Mouse (Mus musculus) liver, postnatal 0 days (tissue): Measurements from ENCODE around the gene Faiml. TPM values are rescaled to one million over a fixed set of nuclear protein-coding genes. Genes with fewer than 3 reads are reported as not detected.
A peak's percentile ranks its signal among the peaks of the same experiment; 100 is the strongest.

ENCODE experiments used
- ATAC-seq: fragments of 200-750 bp; cut with Nextera tagmentation; 2 replicates; pipeline ENCODE4 v1.8.0; 2017; ENCODE audit warnings: mild to moderate bottlenecking, moderate library complexity
- DNase-seq: peaks from one replicate; pipeline ENCODE4 v3.0.0-alpha.2; 2016
- H3K27ac ChIP-seq: fragments of 300-500 bp; sonication (generic); 2 replicates; pipeline ENCODE4 v1.5.1; 2014; ENCODE audit warnings: antibody characterized with exemption, moderate library complexity, mild to moderate bottlenecking, low read depth
- H3K27me3 ChIP-seq: fragments of 300-500 bp; sonication (generic); 2 replicates; pipeline ENCODE4 v1.6.1; 2014; ENCODE audit warnings: low read length, control low read depth, mixed read lengths; ENCODE audit not compliant: insufficient read depth
- H3K36me3 ChIP-seq: fragments of 300-500 bp; sonication (generic); replicated peaks from 2 replicates; pipeline ENCODE4 v1.6.1; 2014; ENCODE audit warnings: mild to moderate bottlenecking, control low read depth, low read length, moderate library complexity, mixed read lengths; ENCODE audit not compliant: insufficient read depth
- H3K4me1 ChIP-seq: fragments of 300-500 bp; sonication (generic); 2 replicates; pipeline ENCODE4 v1.6.1; 2014; ENCODE audit warnings: antibody characterized with exemption, mild to moderate bottlenecking, control low read depth; ENCODE audit not compliant: insufficient read depth
- H3K4me2 ChIP-seq: fragments of 300-500 bp; sonication (generic); 2 replicates; pipeline ENCODE4 v1.6.1; 2014; ENCODE audit warnings: low read depth, mild to moderate bottlenecking, low read length, moderate library complexity, mixed read lengths
- H3K4me3 ChIP-seq: fragments of 300-500 bp; sonication (generic); 2 replicates; pipeline ENCODE4 v1.5.1; 2014; ENCODE audit warnings: low read depth, low read length
- H3K9ac ChIP-seq: fragments of 300-500 bp; sonication (generic); replicated peaks from 2 replicates; pipeline ENCODE4 v1.6.1; 2014; ENCODE audit warnings: mild to moderate bottlenecking, moderate library complexity
- H3K9me3 ChIP-seq: fragments of 300-500 bp; sonication (generic); 2 replicates; pipeline ENCODE4 v1.6.1; 2016; ENCODE audit warnings: mild to moderate bottlenecking, control low read depth, low read length, mixed read lengths
- CTCF ChIP-seq: sonication (generic); IDR thresholded peaks from 2 replicates; pipeline ENCODE4 v1.5.1; 2016; ENCODE audit warnings: antibody characterized with exemption, low read depth
- EP300 ChIP-seq: IDR thresholded peaks from 2 replicates; pipeline ENCODE4 v1.6.1; 2016; ENCODE audit warnings: antibody characterized with exemption, low read depth, mild to moderate bottlenecking
- whole genome bisulfite sequencing: fragments of 180-500 bp; shearing (Covaris S2); extraction: QIAGEN DNeasy Blood & Tissue Kit; methylation state at CpG from one replicate; pipeline ENCODE4 v1.1.7; 2014; ENCODE audit not compliant: insufficient replicate concordance; 5-methylcytosine and 5-hydroxymethylcytosine counted together
- polyA plus RNA-seq: library from polyadenylated mRNA; unstranded; fragments of >200 nt; fragmentation: Nextera tagmentation; extraction: Ambion mirVana; gene quantifications from 2 replicates; pipeline ENCODE4 v1.2.1, GENCODE M21; 2015

The Faiml gene
- polyA plus RNA-seq, 1 experiment from 2014 or later: not detected

DNA sequence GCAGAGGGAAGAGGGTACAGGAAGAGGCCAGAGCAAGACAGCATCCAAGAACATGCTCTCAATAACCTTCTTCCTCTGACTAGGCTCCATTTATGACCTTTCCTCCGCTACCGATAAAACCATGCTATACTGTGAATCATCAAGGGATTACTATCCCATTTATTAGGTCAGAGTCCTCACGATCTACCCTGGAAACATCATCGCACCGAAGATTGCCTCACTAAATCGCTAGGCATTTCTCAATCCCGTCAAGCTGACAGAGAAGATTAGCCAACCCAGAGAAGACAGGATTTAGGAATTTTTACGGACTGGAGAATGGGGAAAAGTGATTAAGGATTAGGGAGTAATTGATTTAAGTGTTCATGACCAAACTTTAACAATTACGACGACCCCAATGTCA, 1.2 kb upstream of the Faiml start:
- H3K4me1 ChIP-seq: peaks cover 6% of the 10 kb centered on the region
- no peak for TF ChIP-seq CTCF
- TF ChIP-seq EP300: no peak
- H3K27me3 ChIP-seq: no peaks in the 10 kb centered on the region
- no peak overlapping the region for H3K27ac ChIP-seq
- WGBS: 81% methylated on average over 10 of the region's 10 CpGs
- no peak overlapping the region for H3K4me2 ChIP-seq
- H3K9me3 ChIP-seq: no peaks in the 10 kb centered on the region
- no peak overlapping the region for H3K9ac ChIP-seq
- ATAC-seq: no peak
- DNase-seq: no peak
- H3K4me3 ChIP-seq: no peak overlapping the region
- no peaks in the 10 kb centered on the region for H3K36me3 ChIP-seq

- H3K4me1 ChIP-seq: no peaks in the 10 kb centered on the region
- H3K4me2 ChIP-seq: no peak overlapping the region
- DNase-seq (no peak), ATAC-seq (no peak)
- TF ChIP-seq CTCF (no peak), EP300 (no peak)
- 69% methylated on average over 14 of the region's 14 CpGs for WGBS
- H3K9ac ChIP-seq: no peak overlapping the region
- no peaks in the 10 kb centered on the region for H3K9me3 ChIP-seq
- H3K27ac ChIP-seq: no peak overlapping the region
- H3K36me3 ChIP-seq: no peaks in the 10 kb centered on the region
- H3K4me3 ChIP-seq: no peak overlapping the region
- H3K27me3 ChIP-seq: no peaks in the 10 kb centered on the region
Observed at GRCm38 (mm10) chr9:99229450-99229849, 7.6 kb downstream of the Faiml start.

DNA sequence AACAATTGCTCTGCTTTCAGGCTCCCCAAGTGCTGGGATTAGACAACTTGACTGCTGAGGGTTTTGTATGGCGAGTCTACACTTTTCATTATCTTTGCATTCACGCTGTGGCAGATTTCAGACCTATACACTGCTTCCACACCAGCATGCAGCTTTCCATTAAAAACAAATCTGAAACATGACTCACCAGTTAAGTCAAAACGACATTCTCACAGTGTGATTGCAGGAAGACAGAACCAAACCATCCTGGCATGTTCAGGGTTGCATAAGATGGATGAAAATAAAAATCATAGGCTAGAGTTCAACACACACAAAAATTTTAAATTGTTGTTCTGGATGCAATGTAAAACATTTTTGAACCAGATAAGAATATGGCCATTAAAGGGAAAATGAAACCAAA, 12.5 kb downstream of the Faiml start:
- Histone ChIP-seq H3K27ac (no peak overlapping the region), H3K9me3 (no peaks in the 10 kb centered on the region), H3K36me3 (no peaks in the 10 kb centered on the region), H3K27me3 (no peaks in the 10 kb centered on the region), H3K4me3 (no peak overlapping the region), H3K4me1 (no peaks in the 10 kb centered on the region), H3K4me2 (no peak overlapping the region), H3K9ac (no peak overlapping the region)
- DNase-seq (no peak), ATAC-seq (no peak)
- WGBS: 60% methylated on average over 3 of the region's 3 CpGs
- TF ChIP-seq EP300 (no peak), CTCF (no peak)

GRCm38 (mm10) chr9:99221636-99222035, 15.4 kb downstream of the Faiml start:
- no peak overlapping the region for H3K27ac ChIP-seq
- DNase-seq (no peak), ATAC-seq (no peak)
- 54% methylated on average over 4 of the region's 4 CpGs for WGBS
- no peak overlapping the region for H3K4me3 ChIP-seq
- no peaks in the 10 kb centered on the region for H3K9me3 ChIP-seq
- H3K4me2 ChIP-seq: no peak overlapping the region
- H3K9ac ChIP-seq: no peak overlapping the region
- no peaks in the 10 kb centered on the region for H3K36me3 ChIP-seq
- no peaks in the 10 kb centered on the region for H3K27me3 ChIP-seq
- H3K4me1 ChIP-seq: no peaks in the 10 kb centered on the region
- no peak for TF ChIP-seq CTCF

- Histone ChIP-seq H3K4me1 (no peaks in the 10 kb centered on the region), H3K4me2 (no peak overlapping the region), H3K36me3 (no peaks in the 10 kb centered on the region), H3K27ac (no peak overlapping the region), H3K27me3 (no peaks in the 10 kb centered on the region), H3K4me3 (no peak overlapping the region), H3K9me3 (no peaks in the 10 kb centered on the region), H3K9ac (no peak overlapping the region)
- WGBS: 13% methylated on average over 6 of the region's 6 CpGs
- ATAC-seq (peak; percentile 67), DNase-seq (peak; percentile 60)
- no peak for TF ChIP-seq EP300
- no peak for TF ChIP-seq CTCF
Observed at GRCm38 (mm10) chr9:99217999-99218719, 18.9 kb downstream of the Faiml start.

GRCm38 (mm10) chr9:99216182-99216581, 20.9 kb downstream of the Faiml start:
- Histone ChIP-seq H3K4me3 (no peak overlapping the region), H3K9me3 (no peaks in the 10 kb centered on the region), H3K4me2 (no peak overlapping the region), H3K9ac (no peak overlapping the region), H3K27ac (no peak overlapping the region), H3K36me3 (no peaks in the 10 kb centered on the region), H3K4me1 (no peaks in the 10 kb centered on the region), H3K27me3 (no peaks in the 10 kb centered on the region)
- ATAC-seq: no peak
- TF ChIP-seq EP300 (no peak), CTCF (no peak)
- 34% methylated on average over 2 of the region's 2 CpGs for WGBS
- no peak for DNase-seq

- 31% methylated on average over 2 of the region's 2 CpGs for WGBS
- Histone ChIP-seq H3K4me2 (no peak overlapping the region), H3K36me3 (no peaks in the 10 kb centered on the region), H3K27me3 (no peaks in the 10 kb centered on the region), H3K4me1 (no peaks in the 10 kb centered on the region), H3K27ac (no peak overlapping the region), H3K4me3 (no peak overlapping the region), H3K9ac (no peak overlapping the region), H3K9me3 (no peaks in the 10 kb centered on the region)
- DNase-seq: no peak
- no peak for ATAC-seq
- TF ChIP-seq CTCF (no peak), EP300 (no peak)
Observed at GRCm38 (mm10) chr9:99212643-99213042, 24.4 kb downstream of the Faiml start.
